Mouse (Mus musculus) intestine, postnatal 0 days (tissue): ENCODE data around the gene Tfip11. TPM values are rescaled to one million over a fixed set of nuclear protein-coding genes. Genes with fewer than 3 reads are reported as not detected.
A peak's percentile ranks its signal among the peaks of the same experiment; 100 is the strongest.

Experiments
- ATAC-seq: fragments of 200-750 bp; cut with Nextera tagmentation; 2 replicates; pipeline ENCODE4 v1.8.0; 2017; ENCODE audit warnings: mild to moderate bottlenecking, moderate TSS enrichment, moderate library complexity
- H3K27ac ChIP-seq: fragments of 300-500 bp; sonication (generic); 2 replicates; pipeline ENCODE4 v1.5.1; 2014; ENCODE audit warnings: mild to moderate bottlenecking, low read depth, low read length, moderate library complexity
- H3K27me3 ChIP-seq: fragments of 300-500 bp; sonication (generic); replicated peaks from 2 replicates; pipeline ENCODE4 v1.6.1; 2014; ENCODE audit warnings: low read length, mixed read lengths; ENCODE audit not compliant: control insufficient read depth, insufficient read depth
- H3K36me3 ChIP-seq: fragments of 300-500 bp; sonication (generic); 2 replicates; pipeline ENCODE4 v1.6.1; 2014; ENCODE audit warnings: mild to moderate bottlenecking, moderate library complexity; ENCODE audit not compliant: control insufficient read depth, insufficient read depth
- H3K4me1 ChIP-seq: fragments of 300-500 bp; sonication (generic); replicated peaks from 2 replicates; pipeline ENCODE4 v1.6.1; 2014; ENCODE audit warnings: antibody characterized with exemption, low read length, mixed read lengths; ENCODE audit not compliant: control insufficient read depth, insufficient read depth
- H3K4me2 ChIP-seq: fragments of 300-500 bp; sonication (generic); replicated peaks from 2 replicates; pipeline ENCODE4 v1.6.1; 2014; ENCODE audit warnings: low read depth, mild to moderate bottlenecking, moderate library complexity
- H3K4me3 ChIP-seq: fragments of 300-500 bp; sonication (generic); 2 replicates; pipeline ENCODE4 v1.5.1; 2014; ENCODE audit warnings: low read depth, low read length
- H3K9ac ChIP-seq: fragments of 300-500 bp; sonication (generic); 2 replicates; pipeline ENCODE4 v1.6.1; 2014; ENCODE audit warnings: mild to moderate bottlenecking, low read depth, low read length
- H3K9me3 ChIP-seq: fragments of 300-500 bp; sonication (generic); 2 replicates; pipeline ENCODE4 v1.6.1; 2016; ENCODE audit warnings: mixed run types; ENCODE audit not compliant: control insufficient read depth
- CTCF ChIP-seq: sonication (generic); IDR thresholded peaks from 2 replicates; pipeline ENCODE4 v1.5.1; 2016; ENCODE audit warnings: low read depth, mild to moderate bottlenecking, control low read depth, antibody characterized with exemption, moderate library complexity
- WGBS: fragments of 180-500 bp; shearing (Covaris S2); extraction: QIAGEN DNeasy Blood & Tissue Kit; methylation state at CpG from one replicate; pipeline ENCODE4 v1.1.7; 2014; 5-methylcytosine and 5-hydroxymethylcytosine counted together
- polyA plus RNA-seq: library from polyadenylated mRNA; unstranded; fragments of >200 nt; fragmentation: Nextera tagmentation; extraction: Ambion mirVana; gene quantifications from 2 replicates; pipeline ENCODE4 v1.2.1, GENCODE M21; 2015

Gene Tfip11
- polyA plus RNA-seq, 1 experiment from 2014 or later, result 13.6 TPM

GRCm38 (mm10) chr5:112321376-112321775 lies 4.8 kb upstream of the Tfip11 start:
- no peak overlapping the region for H3K4me2 ChIP-seq
- H3K9ac ChIP-seq, result no peak overlapping the region
- H3K27ac ChIP-seq, result no peak overlapping the region
- WGBS, result 79% methylated on average over 4 of the region's 4 CpGs
- H3K9me3 ChIP-seq, result no peaks in the 10 kb centered on the region
- no peak for TF ChIP-seq CTCF
- H3K27me3 ChIP-seq, result no peaks in the 10 kb centered on the region
- H3K36me3 ChIP-seq, result no peaks in the 10 kb centered on the region
- no peak for ATAC-seq
- H3K4me3 ChIP-seq, result no peak overlapping the region
- peaks cover 12% of the 10 kb centered on the region; the same call in 1 of the 2 replicates for H3K4me1 ChIP-seq

- Histone ChIP-seq H3K9ac (no peak overlapping the region), H3K36me3 (0 out of 2 replicates have a peak, but pooled peaks cover 9% of the 10 kb centered on the region)
- no peak for TF ChIP-seq CTCF
These were observed 2.9 kb upstream of the Tfip11 start for GRCm38 (mm10) chr5:112323246-112323645.

GRCm38 (mm10) chr5:112324637-112325545 lies 1.3 kb upstream of the Tfip11 start:
- no peaks in the 10 kb centered on the region for H3K9me3 ChIP-seq
- H3K4me1 ChIP-seq, result 0 out of 2 replicates have a peak, but pooled peaks cover 9% of the 10 kb centered on the region
- H3K36me3 ChIP-seq, result peaks cover 23% of the 10 kb centered on the region
- H3K27me3 ChIP-seq, result no peaks in the 10 kb centered on the region
- peak; percentile 73 for ATAC-seq
- no peak for TF ChIP-seq CTCF
- peak overlapping the region; percentile 77 for H3K27ac ChIP-seq
- 7% methylated on average over 24 of the region's 24 CpGs for WGBS
- peak overlapping the region; percentile 82 for H3K4me2 ChIP-seq
- peak overlapping the region; percentile 31 for H3K4me3 ChIP-seq
- H3K9ac ChIP-seq, result no peak overlapping the region

More at GRCm38 (mm10) chr5:112323246-112323645, 2.9 kb upstream of the Tfip11 start:
- Histone ChIP-seq H3K27ac (no peak overlapping the region), H3K27me3 (no peaks in the 10 kb centered on the region), H3K4me2 (no peak overlapping the region), H3K9me3 (no peaks in the 10 kb centered on the region), H3K4me1 (0 out of 2 replicates have a peak, but pooled peaks cover 9% of the 10 kb centered on the region), H3K4me3 (no peak overlapping the region)
- 90% methylated on average over 6 of the region's 6 CpGs for WGBS
- no peak for ATAC-seq

- H3K4me1 ChIP-seq, result 0 out of 2 replicates have a peak, but pooled peaks cover 9% of the 10 kb centered on the region
- 2% methylated on average over 33 of the region's 33 CpGs for WGBS
- TF ChIP-seq CTCF, result no peak
- peak overlapping the region; percentile 100 for H3K4me3 ChIP-seq
- peak overlapping the region; percentile 82 for H3K4me2 ChIP-seq
- ATAC-seq, result no peak
- peak overlapping the region; percentile 85 for H3K9ac ChIP-seq
- H3K27ac ChIP-seq, result peak overlapping the region; percentile 77; the same call in 1 of the 2 replicates
- peaks cover 39% of the 10 kb centered on the region for H3K36me3 ChIP-seq
- no peaks in the 10 kb centered on the region for H3K9me3 ChIP-seq
- no peaks in the 10 kb centered on the region for H3K27me3 ChIP-seq
These were observed 370 bp downstream of the Tfip11 start for GRCm38 (mm10) chr5:112326446-112327009.

- WGBS, result 93% methylated on average over 15 of the region's 15 CpGs
- ATAC-seq, result no peak
These were observed 1.7 kb downstream of the Tfip11 start for GRCm38 (mm10) chr5:112327854-112328253.

More at GRCm38 (mm10) chr5:112327854-112328253, 1.7 kb downstream of the Tfip11 start:
- Histone ChIP-seq H3K27me3 (no peaks in the 10 kb centered on the region), H3K36me3 (peaks cover 52% of the 10 kb centered on the region), H3K4me3 (no peak overlapping the region), H3K4me2 (no peak overlapping the region), H3K9ac (no peak overlapping the region), H3K27ac (no peak overlapping the region), H3K4me1 (0 out of 2 replicates have a peak, but pooled peaks cover 9% of the 10 kb centered on the region), H3K9me3 (no peaks in the 10 kb centered on the region)
- no peak for TF ChIP-seq CTCF
